Mouse (Mus musculus): ENCODE results near the gene Tnfrsf12a. TPM values are rescaled to one million over a fixed set of nuclear protein-coding genes. Genes with fewer than 3 reads are reported as not detected.

The Tnfrsf12a gene
- polyA plus RNA-seq, 1 experiment from 2014 or later: 2.8 TPM

DNA sequence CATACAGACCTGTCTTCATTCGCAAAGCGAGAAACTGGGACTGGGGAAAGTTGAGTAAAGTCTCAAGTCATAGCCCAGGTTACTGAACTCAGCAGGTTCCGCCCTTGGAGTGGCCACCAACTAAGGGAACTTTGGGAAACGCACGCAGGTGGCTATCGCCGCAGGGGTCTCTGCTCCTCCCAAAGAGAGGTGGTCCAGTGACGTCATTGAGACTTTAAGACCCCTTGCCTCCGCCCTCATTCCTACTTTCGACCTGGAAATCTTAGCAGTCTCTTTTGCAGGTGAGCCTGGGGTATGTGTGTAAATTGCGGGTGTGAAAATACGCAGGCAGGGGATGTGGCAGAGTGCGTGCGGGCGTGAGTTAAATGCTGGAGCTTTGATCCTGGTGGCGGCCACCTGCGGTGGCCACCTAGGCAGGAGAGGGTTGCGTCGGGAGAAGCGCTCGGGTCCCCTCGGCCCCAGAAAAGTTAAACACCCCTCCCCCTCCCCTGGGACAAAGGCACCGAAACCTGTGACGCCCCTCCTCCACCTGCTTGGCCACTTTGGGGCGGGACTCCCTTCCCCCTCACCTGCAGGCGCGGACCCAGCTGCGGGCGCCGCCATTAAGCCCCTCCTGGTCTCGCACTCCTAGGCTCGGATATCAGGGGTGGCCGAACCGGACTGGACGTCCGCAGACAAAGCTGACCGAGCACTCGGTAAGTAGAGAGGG, 2.0 kb upstream of the Tnfrsf12a start, which contains the start of gene Cldn6:
TSS of gene Cldn6 (plus strand) at position 123 of the 709 bp plus-strand sequence.
- ATAC-seq (ENCODE audit: low FRiP score): no peak
- Histone ChIP-seq H3K27me3 (peaks cover 94% of the 10 kb centered on the region), H3K27ac (no peak within 1 kb of the TSS), H3K9me3 (replicated peaks) (no peaks in the 10 kb centered on the region), H3K4me1 (peaks cover 40% of the 10 kb centered on the region), H3K9ac (no peak within 1 kb of the TSS), H3K36me3 (no peaks in the 10 kb centered on the region), H3K4me3 (peak within 1 kb of the TSS; percentile 16), H3K4me2 (replicated peaks) (peak within 1 kb of the TSS; percentile 19)
- WGBS: 1% methylated on average over 37 of the region's 38 CpGs

DNA sequence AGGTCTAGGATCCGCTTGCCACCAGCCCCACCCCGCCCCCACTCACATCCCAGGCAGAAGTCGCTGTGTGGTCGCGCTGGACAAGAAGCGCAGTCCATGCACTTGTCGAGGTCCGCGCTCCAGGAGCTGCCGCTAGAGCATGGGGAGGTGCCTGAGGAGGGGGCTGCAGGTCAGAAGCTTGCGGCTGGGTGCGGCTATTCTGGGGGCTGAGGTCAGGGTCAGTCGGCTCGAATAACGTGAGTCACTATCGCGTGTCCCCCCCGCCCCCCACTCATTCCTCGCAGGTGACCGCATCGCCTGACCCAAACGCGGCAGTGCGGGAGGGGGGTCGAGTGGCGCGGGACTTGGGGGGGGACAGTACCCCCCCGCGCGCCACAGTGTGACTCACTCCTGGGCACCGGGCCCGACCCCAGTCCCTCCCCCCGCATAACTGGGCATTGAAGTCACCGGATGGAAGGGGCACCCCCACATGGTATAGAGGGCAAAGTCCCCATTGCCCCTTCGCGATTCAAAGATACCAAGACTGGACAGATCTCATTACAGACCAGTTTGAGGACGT, 716 bp downstream of the Tnfrsf12a start:
- H3K4me1 ChIP-seq: peaks cover 36% of the 10 kb centered on the region
- peaks cover 66% of the 10 kb centered on the region for H3K27me3 ChIP-seq
- H3K9ac ChIP-seq: peak overlapping the region; percentile 54
- under 1% methylated on average over 36 of the region's 37 CpGs for WGBS
- H3K9me3 ChIP-seq (replicated peaks): no peaks in the 10 kb centered on the region
- peak overlapping the region; percentile 35 for H3K4me3 ChIP-seq
- H3K36me3 ChIP-seq: no peaks in the 10 kb centered on the region
- H3K27ac ChIP-seq: no peak overlapping the region
- peak overlapping the region; percentile 91 for H3K4me2 ChIP-seq (replicated peaks)
- no peak for ATAC-seq (ENCODE audit: low FRiP score)

DNA sequence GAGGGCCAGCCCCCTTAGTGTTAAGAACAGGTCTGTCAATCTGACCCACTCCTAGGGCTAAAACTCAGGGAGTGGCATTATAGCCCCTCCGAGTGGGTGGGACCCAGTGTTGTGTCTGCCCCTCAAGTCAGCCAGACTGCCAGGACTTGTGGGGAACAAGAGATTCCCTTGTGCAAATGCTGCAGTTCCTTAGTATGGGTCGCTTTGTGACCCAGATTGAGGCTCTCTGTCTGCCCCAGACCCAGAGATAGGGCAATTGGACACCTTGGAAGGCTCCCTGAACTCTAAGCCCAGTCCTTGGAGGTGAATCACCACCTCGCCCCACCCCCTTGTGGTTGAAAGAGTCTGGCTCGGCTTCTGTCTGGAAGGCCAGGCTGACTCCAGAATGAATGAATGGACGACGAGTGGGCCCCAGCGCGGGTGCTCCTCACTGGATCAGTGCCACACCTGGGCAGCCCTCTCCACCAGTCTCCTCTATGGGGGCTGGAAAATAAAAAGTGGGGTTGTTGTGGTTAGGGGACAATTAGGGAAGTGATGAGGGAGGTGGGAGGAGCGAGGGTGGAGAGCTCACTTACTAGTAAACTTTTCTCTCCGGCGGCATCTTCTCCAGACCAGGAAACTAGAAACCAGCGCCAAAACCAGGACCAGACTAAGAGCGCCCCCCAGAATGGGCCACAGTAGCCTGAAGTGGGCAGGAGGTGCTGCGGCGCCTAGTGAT, 1.5 kb downstream of the Tnfrsf12a start:
- Histone ChIP-seq H3K9me3 (replicated peaks) (no peaks in the 10 kb centered on the region), H3K9ac (peak overlapping the region; percentile 54), H3K4me1 (peaks cover 36% of the 10 kb centered on the region), H3K27me3 (peaks cover 58% of the 10 kb centered on the region), H3K27ac (no peak overlapping the region), H3K36me3 (peaks cover under 1% of the 10 kb centered on the region; the same call in 1 of the 2 replicates), H3K4me2 (replicated peaks) (peak overlapping the region; percentile 91), H3K4me3 (peak overlapping the region; percentile 35)
- ATAC-seq (ENCODE audit: low FRiP score): no peak
- 11% methylated on average over 15 of the region's 15 CpGs for WGBS

DNA sequence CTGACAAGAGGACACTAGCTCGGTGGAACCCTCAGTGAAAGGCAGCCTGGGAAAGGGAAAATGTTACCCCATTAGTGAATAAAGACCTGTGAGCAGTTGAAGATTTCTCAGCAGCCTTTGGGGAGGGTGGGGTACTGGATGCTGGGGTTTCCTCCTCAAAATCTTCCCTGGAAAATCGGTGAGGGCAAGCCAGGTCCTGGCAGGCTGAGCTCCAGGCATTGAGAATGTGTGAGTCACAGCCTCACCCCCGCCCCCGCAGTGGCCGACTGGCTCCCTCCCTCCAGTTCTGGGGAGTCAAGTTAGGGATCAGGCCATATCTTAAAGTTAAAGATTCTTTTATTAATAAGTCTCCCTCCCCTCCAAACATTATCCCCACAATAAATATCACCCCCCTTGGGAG, 2.1 kb downstream of the Tnfrsf12a start:
- Histone ChIP-seq H3K27me3 (peaks cover 52% of the 10 kb centered on the region), H3K36me3 (peaks cover 6% of the 10 kb centered on the region), H3K4me3 (no peak overlapping the region), H3K27ac (no peak overlapping the region), H3K9me3 (replicated peaks) (no peaks in the 10 kb centered on the region), H3K4me2 (replicated peaks) (no peak overlapping the region), H3K9ac (no peak overlapping the region), H3K4me1 (peaks cover 36% of the 10 kb centered on the region)
- WGBS: 42% methylated on average over 5 of the region's 5 CpGs
- no peak for ATAC-seq (ENCODE audit: low FRiP score)

DNA sequence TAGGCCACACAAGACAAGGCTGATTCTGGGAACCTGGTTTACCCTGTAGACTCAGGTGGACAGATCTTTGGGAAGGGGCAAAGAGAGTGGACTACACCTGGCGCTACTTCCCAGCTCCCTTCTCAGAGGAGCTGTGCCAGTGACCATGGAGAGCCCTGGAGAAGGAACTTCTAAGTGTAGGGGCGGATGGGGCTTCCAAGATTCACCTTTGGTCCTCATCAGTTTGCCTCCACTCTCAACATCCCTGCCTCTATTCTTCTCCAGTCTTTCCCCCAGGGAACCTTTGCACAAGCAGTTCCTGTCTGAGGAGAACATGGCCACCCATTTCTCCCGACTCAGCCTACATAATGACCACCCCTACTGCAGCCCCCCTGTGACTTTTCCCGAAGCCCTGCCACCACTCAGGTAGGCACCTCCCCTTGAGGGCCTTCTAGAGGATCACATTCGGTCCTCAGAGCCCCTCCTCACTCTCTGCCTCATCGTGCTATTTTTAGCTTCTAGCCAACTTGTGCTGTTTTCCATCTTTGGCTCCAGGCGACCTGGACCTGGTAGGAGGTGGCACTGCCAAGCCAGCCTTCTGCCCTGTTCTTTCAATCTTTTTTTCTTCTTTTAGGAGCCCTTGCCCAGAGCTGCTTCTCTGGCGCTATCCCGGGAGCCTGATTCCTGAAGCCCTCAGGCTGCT, 2.9 kb downstream of the Tnfrsf12a start:
- H3K9ac ChIP-seq: peak overlapping the region; percentile 72
- H3K27ac ChIP-seq: no peak overlapping the region
- no peaks in the 10 kb centered on the region for H3K9me3 ChIP-seq (replicated peaks)
- H3K27me3 ChIP-seq: peaks cover 45% of the 10 kb centered on the region
- peaks cover 34% of the 10 kb centered on the region for H3K4me1 ChIP-seq
- peak overlapping the region; percentile 75 for H3K4me2 ChIP-seq (replicated peaks)
- ATAC-seq (ENCODE audit: low FRiP score): no peak; the same call in 1 of the 2 replicates
- 44% methylated on average over 9 of the region's 9 CpGs for WGBS
- peak overlapping the region; percentile 57 for H3K4me3 ChIP-seq
- peaks cover 14% of the 10 kb centered on the region for H3K36me3 ChIP-seq

DNA sequence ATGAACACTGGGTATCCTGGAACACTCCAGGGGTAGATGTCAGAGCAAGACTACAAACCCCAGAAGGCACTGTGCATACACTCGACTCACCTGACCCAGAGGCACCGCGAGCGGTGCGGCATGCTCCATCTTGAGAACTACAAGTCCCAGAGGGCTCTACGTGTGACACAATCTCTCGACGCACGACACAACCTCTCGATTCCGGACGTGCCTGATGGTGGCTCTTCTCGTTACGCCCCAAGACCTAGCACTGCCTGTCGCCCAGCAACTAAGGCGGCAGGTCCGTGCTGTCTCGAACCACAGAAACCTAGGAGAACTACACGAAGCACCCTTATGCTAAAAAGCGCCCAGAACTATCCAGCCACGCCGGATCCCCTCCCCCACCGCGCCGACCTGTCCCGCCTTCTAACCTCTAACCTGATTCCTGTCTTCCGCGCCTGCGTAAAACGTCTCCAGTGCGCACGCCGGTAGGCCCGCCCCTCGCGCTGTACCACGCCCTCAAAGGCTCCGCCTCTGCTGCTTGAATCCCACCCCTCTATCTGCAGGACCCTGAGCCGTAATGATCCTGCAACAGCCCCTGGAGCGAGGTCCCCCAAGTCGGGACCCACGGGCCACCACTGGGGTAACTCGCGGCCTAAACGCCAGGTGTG, 3.7 kb downstream of the Tnfrsf12a start, which contains the start of the genes Hcfc1r1 and Thoc6:
TSS of gene Hcfc1r1 (plus strand) at position 173 of the 650 bp plus-strand sequence.
TSS of gene Thoc6 (minus strand) at position 459 of the 650 bp plus-strand sequence.
- H3K4me3 ChIP-seq: peak within 1 kb of the TSS; percentile 57
- ATAC-seq (ENCODE audit: low FRiP score): peak; percentile 95
- H3K4me2 ChIP-seq (replicated peaks): peak within 1 kb of the TSS; percentile 75
- peak within 1 kb of the TSS; percentile 75 for H3K27ac ChIP-seq
- H3K36me3 ChIP-seq: peaks cover 22% of the 10 kb centered on the region
- H3K9ac ChIP-seq: peak within 1 kb of the TSS; percentile 72
- WGBS: under 1% methylated on average over 45 of the region's 45 CpGs
- peaks cover 36% of the 10 kb centered on the region for H3K27me3 ChIP-seq
- no peaks in the 10 kb centered on the region for H3K9me3 ChIP-seq (replicated peaks)
- H3K4me1 ChIP-seq: peaks cover 30% of the 10 kb centered on the region

DNA sequence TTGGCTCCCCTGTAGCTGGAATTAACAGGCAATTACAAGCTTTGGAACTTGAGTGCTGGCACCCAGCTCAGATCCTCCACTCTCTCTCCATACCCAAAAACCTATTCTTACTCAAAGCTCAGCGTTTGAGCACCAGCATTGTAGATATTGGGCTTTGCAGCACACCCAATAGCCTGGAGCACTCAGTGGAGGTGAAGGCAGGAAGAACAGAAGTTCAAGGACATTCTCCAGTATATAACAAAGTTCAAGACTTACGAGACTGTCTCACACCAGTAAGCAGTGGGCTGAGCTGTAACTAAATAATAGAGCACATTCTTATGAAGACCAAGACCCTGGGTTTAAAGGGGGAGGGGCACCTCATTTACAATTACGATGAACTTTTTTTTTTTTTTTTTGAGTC, 4.5 kb downstream of the Tnfrsf12a start:
- H3K4me2 ChIP-seq (replicated peaks): peak overlapping the region; percentile 75
- WGBS: 70% methylated on average over 3 of the region's 3 CpGs
- peaks cover 29% of the 10 kb centered on the region for H3K36me3 ChIP-seq
- H3K4me1 ChIP-seq: peaks cover 30% of the 10 kb centered on the region
- no peak for ATAC-seq (ENCODE audit: low FRiP score)
- H3K27me3 ChIP-seq: peaks cover 30% of the 10 kb centered on the region
- no peak overlapping the region for H3K9ac ChIP-seq
- no peak overlapping the region for H3K27ac ChIP-seq
- peak overlapping the region; percentile 57 for H3K4me3 ChIP-seq
- no peaks in the 10 kb centered on the region for H3K9me3 ChIP-seq (replicated peaks)

DNA sequence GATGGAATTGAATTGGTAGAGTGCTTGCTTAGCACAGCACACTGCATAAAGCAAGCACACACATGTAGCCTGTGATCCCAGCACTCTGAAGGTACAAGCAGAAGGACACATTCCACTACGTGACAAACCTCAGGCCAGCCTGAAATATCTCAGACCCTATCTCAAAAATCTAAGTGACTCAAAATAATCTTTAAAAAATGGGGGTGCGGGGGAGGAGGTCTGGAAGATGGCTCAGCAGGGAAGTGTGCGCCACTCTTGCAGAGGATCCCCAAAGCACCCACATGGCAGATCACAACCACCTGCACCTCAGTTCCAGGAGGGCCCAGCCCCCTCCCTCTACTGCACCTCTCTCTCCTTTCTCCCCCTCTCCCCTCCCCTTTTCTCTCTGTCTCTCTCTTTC, 5.7 kb downstream of the Tnfrsf12a start:
- 93% methylated on average over 3 of the region's 3 CpGs for WGBS

DNA sequence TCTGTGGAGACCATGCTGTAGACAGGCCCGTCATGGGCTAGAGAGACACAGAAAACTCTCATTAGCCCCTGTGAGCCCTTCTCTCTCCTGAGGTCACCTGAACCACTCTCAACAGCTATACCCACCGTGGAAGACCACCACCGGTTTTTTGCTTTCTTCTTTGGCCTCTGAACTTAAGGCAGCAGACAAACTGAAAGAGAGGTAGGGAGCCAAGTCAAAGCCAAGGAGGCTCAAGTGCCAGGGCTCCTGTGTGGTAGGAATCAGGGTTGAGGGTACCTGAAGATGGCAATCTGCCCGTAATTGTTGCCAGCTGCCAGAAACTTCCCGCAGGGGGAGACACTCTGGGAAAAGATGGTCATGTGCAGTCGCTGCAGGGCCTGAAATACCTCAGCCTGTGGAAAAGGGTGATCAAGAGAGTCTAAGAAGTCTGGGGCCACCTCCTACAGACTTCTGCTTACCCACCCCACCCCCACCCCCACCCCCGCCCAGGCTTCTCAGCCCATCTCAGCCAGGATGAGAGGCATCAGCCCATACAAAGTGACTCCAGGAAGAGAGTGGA, 6.7 kb downstream of the Tnfrsf12a start:
- Histone ChIP-seq H3K4me2 (replicated peaks) (no peak overlapping the region), H3K27ac (no peak overlapping the region), H3K4me1 (peaks cover 16% of the 10 kb centered on the region), H3K4me3 (no peak overlapping the region), H3K27me3 (peaks cover 13% of the 10 kb centered on the region), H3K9me3 (replicated peaks) (no peaks in the 10 kb centered on the region), H3K36me3 (peaks cover 44% of the 10 kb centered on the region), H3K9ac (no peak overlapping the region)
- no peak for ATAC-seq (ENCODE audit: low FRiP score)
- 92% methylated on average over 7 of the region's 7 CpGs for WGBS

More for the DNA sequence above, 5.7 kb downstream of the Tnfrsf12a start:
- Histone ChIP-seq H3K9me3 (replicated peaks) (no peaks in the 10 kb centered on the region), H3K36me3 (peaks cover 40% of the 10 kb centered on the region), H3K4me2 (replicated peaks) (no peak overlapping the region), H3K9ac (no peak overlapping the region), H3K4me1 (peaks cover 26% of the 10 kb centered on the region), H3K27ac (no peak overlapping the region), H3K4me3 (no peak overlapping the region), H3K27me3 (peaks cover 22% of the 10 kb centered on the region)
- no peak for ATAC-seq (ENCODE audit: low FRiP score)

DNA sequence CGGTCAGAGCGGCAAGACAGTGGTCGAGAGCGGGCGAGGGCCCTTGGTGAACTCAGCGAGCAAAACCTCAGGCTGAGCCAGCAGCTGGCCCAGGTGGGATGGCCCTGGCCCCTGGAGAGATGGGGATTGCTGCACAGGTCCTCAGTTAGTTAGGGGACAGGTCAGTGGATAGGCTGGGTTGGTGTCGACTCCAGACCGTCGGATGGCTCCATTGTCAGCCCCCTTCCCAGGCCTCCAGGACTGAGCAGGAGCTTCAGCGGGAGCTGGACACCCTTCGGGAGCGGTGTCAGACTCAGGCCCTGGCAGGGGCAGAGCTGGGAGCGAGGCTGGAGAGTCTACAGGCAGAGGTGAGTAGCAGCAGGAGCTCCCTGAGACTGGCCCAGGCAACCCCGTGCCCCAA, 11.8 kb downstream of the Tnfrsf12a start:
- WGBS: 78% methylated on average over 14 of the region's 14 CpGs
- no peaks in the 10 kb centered on the region for H3K4me1 ChIP-seq
- ATAC-seq (ENCODE audit: low FRiP score): no peak
- no peak overlapping the region for H3K27ac ChIP-seq
- H3K4me2 ChIP-seq (replicated peaks): no peak overlapping the region
- H3K4me3 ChIP-seq: no peak overlapping the region
- H3K36me3 ChIP-seq: peaks cover 42% of the 10 kb centered on the region
- H3K9ac ChIP-seq: no peak overlapping the region
- peaks cover 28% of the 10 kb centered on the region for H3K27me3 ChIP-seq
- no peaks in the 10 kb centered on the region for H3K9me3 ChIP-seq (replicated peaks)

DNA sequence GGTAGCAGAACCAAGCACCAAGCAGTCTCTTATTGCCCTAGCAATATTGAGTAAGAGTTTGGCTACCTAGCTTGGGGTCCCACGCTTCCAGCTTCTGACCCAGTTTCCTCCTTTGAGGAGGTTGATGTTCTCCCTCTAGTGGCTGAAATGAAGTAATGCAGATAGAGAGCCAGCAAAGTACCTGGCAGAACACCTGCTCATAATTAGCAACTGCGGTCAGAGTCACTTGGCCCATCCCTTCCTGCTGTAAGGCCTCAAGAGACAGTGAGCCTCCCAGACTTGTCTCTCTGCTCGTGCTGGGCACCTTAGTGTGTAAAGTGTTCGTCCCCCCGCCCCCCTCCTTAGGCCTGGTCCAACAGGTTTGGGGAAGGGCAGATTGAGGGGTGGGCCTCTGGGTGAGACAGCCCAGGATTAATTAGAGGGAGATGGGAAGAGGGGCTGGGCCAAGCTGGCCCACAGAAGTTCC, 12.7 kb downstream of the Tnfrsf12a start:
- 6% methylated on average over 5 of the region's 5 CpGs for WGBS
- H3K4me1 ChIP-seq: no peaks in the 10 kb centered on the region
- H3K4me2 ChIP-seq (replicated peaks): no peak overlapping the region
- peaks cover 38% of the 10 kb centered on the region for H3K27me3 ChIP-seq
- H3K27ac ChIP-seq: no peak overlapping the region
- H3K4me3 ChIP-seq: no peak overlapping the region
- no peak overlapping the region for H3K9ac ChIP-seq
- H3K36me3 ChIP-seq: peaks cover 33% of the 10 kb centered on the region
- no peaks in the 10 kb centered on the region for H3K9me3 ChIP-seq (replicated peaks)
- ATAC-seq (ENCODE audit: low FRiP score): no peak

Measured in hindbrain, embryonic 12.5 days (tissue).